Mouse (Mus musculus): ENCODE data around the gene Disc1.

- no peak for TF ChIP-seq TAL1 (IDR thresholded peaks at IDR 0.05; ENCODE audit: low read length)
- no peak for TF ChIP-seq GATA1 (IDR thresholded peaks at IDR 0.05; ENCODE audit: low read length)
These were observed 171.3 kb downstream of the Disc1 start for GRCm38 (mm10) chr8:125225266-125225665.

Data from erythroblast, embryonic 14.5 days (primary cell).